Mouse (Mus musculus) embryonic facial prominence, embryonic 14.5 days (tissue): ENCODE measurements at regions not wholly inside any gene's neighbourhood (a gene's known extent, or its start where the extent isn't known, plus 50 kb on each side); places are given as distances from the start of the nearest gene placed in this dataset.

ENCODE experiments used
- ATAC-seq: fragments of 200-750 bp; cut with Nextera tagmentation; 2 replicates; pipeline ENCODE4 v1.8.0; 2017; ENCODE audit warnings: low read depth, moderate number of reproducible peaks, moderate TSS enrichment
- DNase-seq: peaks from one replicate; pipeline ENCODE4 v3.0.0-alpha.2; 2015; ENCODE audit warnings: low spot score
- H3K27ac ChIP-seq: fragments of 300-500 bp; sonication (generic); replicated peaks from 2 replicates; pipeline ENCODE4 v1.5.1; 2014; ENCODE audit warnings: low read depth, mild to moderate bottlenecking, low read length, moderate library complexity
- H3K27me3 ChIP-seq: fragments of 300-500 bp; sonication (generic); replicated peaks from 2 replicates; pipeline ENCODE4 v1.6.1; 2014; ENCODE audit warnings: low read length; ENCODE audit not compliant: control insufficient read depth, insufficient read depth
- H3K36me3 ChIP-seq: fragments of 300-500 bp; sonication (generic); 2 replicates; pipeline ENCODE4 v1.6.1; 2014; ENCODE audit warnings: low read length, mixed read lengths; ENCODE audit not compliant: control insufficient read depth, insufficient read depth
- H3K4me1 ChIP-seq: fragments of 300-500 bp; sonication (generic); 2 replicates; pipeline ENCODE4 v1.6.1; 2014; ENCODE audit warnings: antibody characterized with exemption, low read length; ENCODE audit not compliant: control insufficient read depth, insufficient read depth
- H3K4me2 ChIP-seq: fragments of 300-500 bp; sonication (generic); 2 replicates; pipeline ENCODE4 v1.6.1; 2014; ENCODE audit warnings: low read depth, mild to moderate bottlenecking, low read length, moderate library complexity, mixed read lengths
- H3K4me3 ChIP-seq: fragments of 300-500 bp; sonication (generic); 2 replicates; pipeline ENCODE4 v1.5.1; 2014; ENCODE audit warnings: low read depth, mild to moderate bottlenecking, low read length
- H3K9ac ChIP-seq: fragments of 300-500 bp; sonication (generic); 2 replicates; pipeline ENCODE4 v1.6.1; 2014; ENCODE audit warnings: low read depth, mild to moderate bottlenecking, low read length, moderate library complexity, mixed read lengths
- H3K9me3 ChIP-seq: fragments of 300-500 bp; sonication (generic); 2 replicates; pipeline ENCODE4 v1.6.1; 2016; ENCODE audit warnings: low read length; ENCODE audit not compliant: control insufficient read depth
- WGBS: fragments of 180-500 bp; shearing (Covaris S2); extraction: QIAGEN DNeasy Blood & Tissue Kit; methylation state at CpG from one replicate; pipeline ENCODE4 v1.1.7; 2014; 5-methylcytosine and 5-hydroxymethylcytosine counted together

DNA sequence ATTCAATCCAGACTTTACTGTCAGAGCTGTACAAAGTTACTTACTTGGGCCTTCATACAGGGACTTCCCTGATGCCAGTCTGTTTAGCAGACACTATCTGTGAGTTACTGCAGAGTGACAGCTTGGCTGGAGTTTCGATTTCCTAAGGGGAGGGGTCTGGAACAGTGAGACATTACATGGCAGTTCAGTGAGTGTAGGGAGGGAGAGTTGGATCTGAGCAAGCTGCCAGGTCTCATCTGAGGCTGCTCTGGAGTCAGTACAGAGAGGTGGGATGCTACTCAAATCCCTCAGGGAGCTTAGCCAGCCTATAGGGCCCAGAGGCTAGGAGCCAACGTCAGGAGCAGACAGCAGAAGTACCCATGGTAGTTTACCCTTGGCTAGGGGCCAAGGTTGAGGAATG lies 1329.8 kb upstream of the Nr2f1 start:
- DNase-seq, result peak; percentile 64
- Histone ChIP-seq H3K36me3 (no peaks in the 10 kb centered on the region), H3K27me3 (no peaks in the 10 kb centered on the region), H3K27ac (no peak overlapping the region), H3K4me1 (no peaks in the 10 kb centered on the region; the same call in 1 of the 2 replicates), H3K9me3 (no peaks in the 10 kb centered on the region), H3K4me3 (no peak overlapping the region), H3K4me2 (no peak overlapping the region), H3K9ac (no peak overlapping the region)
- WGBS, result 32% methylated on average over 2 of the region's 2 CpGs
- peak; percentile 63; the same call in 1 of the 2 replicates for ATAC-seq

DNA sequence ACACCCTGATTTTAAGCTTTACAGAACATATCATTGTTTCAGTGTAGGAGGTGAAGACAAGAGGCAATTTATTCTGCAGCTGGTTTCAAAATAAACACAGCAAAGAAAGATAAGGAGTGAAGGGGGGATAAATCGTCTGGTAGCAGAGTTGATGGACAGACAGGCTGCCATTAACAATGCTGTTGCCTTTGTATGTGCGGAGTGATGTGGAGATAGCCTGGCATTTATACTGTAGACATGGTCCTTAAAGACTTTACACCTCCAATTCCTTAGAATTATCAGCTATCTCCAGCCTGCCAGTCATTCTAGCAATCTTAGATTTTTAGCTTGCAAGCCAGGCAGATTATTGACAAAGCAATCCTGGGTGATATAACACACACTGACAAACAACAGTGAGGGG lies 1332.5 kb upstream of the Arrdc3 start:
- 39% methylated on average over 2 of the region's 2 CpGs for WGBS
- H3K9ac ChIP-seq, result no peak overlapping the region
- no peaks in the 10 kb centered on the region for H3K27me3 ChIP-seq
- no peak for DNase-seq
- H3K9me3 ChIP-seq, result no peaks in the 10 kb centered on the region
- H3K36me3 ChIP-seq, result no peaks in the 10 kb centered on the region
- no peak overlapping the region for H3K27ac ChIP-seq
- ATAC-seq, result no peak
- no peak overlapping the region for H3K4me3 ChIP-seq
- no peak overlapping the region for H3K4me2 ChIP-seq
- no peaks in the 10 kb centered on the region for H3K4me1 ChIP-seq

DNA sequence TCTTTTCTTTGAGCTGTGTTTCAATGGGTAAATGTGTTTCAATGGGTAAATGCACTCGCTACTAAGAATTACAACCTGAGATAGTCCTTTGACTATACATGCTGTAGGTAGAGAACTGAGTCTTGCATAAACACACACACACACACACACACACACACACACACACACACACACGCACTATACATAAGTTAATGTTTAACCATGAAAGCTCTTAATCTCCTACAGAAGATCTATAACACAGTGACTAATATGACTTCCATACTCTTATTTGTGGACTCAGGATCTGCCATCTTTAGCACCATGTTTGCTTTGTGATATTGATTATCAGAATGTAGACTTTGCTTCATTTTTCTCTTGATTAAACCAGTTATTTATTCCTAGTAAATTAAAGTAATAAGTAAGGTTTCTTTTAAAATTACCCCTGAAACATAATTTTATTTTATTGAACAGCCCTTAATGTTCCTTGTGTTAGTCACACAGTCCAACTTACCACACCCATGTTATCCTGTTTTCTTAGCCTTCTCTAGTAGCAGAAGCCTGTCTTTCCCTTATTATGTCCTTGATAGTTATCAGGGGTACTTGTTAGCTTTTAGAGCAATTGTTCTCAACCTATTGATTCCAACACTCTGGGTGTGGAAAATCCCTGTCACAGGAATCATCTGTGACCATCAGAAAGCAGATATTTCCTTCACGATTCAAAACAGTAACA lies 1327.5 kb upstream of the Arrdc3 start:
- ATAC-seq (no peak), DNase-seq (no peak)
- Histone ChIP-seq H3K27ac (no peak overlapping the region), H3K36me3 (no peaks in the 10 kb centered on the region), H3K4me1 (no peaks in the 10 kb centered on the region), H3K4me2 (no peak overlapping the region), H3K9ac (no peak overlapping the region), H3K9me3 (no peaks in the 10 kb centered on the region), H3K4me3 (no peak overlapping the region), H3K27me3 (no peaks in the 10 kb centered on the region)
- WGBS, result 92% methylated on average over 3 of the region's 3 CpGs
